Mouse (Mus musculus) cerebellum, postnatal 25 days (tissue): ENCODE data around the gene Prkcz.

Experiments used
- DNase-seq, 2 experiments: peaks; one replicate each; pipeline ENCODE4 v3.0.0; 2021; ENCODE audit warnings: mixed read lengths in 2 of 2

The Prkcz gene

DNA sequence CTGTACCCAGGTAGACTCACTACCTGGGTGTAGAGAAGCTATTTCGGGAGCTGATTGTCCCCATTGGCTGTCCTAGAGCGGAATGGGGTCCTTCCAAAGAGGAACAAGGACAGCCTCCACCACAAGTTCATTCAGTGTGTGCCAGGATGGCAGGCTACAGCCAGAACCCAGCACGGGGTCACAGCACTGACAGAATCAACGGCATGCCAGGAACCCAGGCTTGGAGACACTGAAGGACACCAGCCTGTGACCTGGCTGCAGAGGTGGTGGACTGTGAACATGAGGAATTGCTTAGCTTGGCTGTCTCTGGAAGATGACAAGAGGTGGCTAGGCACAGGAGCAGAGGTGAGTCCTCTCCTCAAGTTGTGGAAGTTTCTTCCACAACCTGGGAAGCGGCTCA, 118.9 kb downstream of the Prkcz start:
- DNase-seq = peak in 1 of 2 experiments; percentile 66

DNA sequence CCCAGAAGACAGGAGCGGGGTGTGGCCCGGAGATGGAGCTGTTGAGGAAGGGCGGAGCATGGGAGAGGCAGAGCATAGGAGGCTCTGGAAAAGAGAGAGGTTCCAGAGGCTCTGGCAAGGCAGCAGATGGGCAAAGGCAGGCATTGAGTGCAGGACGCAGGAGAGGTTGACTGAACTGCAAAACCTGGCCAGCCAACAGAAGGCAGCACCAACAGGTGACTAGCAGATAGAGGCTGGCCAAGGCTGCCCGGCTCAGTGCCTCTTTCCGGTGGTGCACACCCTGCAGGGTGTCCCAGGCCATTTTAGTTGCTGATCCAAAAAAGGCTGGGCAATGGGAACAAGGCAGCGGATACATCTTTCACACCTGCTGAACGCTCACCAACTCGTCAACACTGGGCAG, 119.4 kb downstream of the Prkcz start:
- DNase-seq = peak; percentile 91 to 93

DNA sequence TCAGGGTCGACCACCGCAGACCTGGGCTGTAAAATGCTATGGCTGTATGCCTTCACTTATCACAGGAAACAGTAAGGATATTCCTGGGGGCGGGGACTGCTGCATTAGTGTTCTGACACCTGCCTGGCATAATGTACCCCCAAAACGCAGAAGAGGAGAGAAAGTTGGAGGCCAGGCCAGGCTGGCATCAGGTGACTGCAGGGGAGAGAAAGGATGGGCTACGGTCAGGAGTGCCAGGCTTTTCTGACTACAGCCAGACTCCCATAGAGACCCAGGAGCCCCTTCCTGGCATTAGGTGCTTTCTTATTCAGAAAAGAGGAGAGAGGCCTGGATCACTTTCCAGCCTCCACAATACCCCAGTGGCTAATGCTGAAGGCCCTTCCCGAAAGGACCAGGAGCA, 121.7 kb downstream of the Prkcz start:
- DNase-seq = no peak

DNA sequence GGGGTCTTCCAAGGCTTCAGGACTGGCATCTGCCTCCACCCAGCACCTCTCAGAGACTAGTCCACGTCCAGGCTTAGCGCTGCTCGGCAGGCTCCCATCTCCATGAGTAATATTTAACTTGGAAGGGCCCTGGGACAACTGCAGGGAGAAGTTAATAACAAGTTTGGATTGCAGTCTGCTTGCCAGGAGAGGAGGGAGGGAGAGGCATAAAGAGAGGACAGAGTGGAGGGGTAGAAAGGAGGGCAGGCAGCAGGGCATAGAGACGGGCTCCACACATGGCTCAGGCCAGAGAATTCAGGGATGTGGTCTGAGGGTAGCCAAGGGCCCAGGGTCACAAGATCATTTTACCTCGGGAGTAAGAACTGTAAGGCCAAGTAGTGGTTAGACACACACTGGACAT, 122.9 kb downstream of the Prkcz start:
- DNase-seq = no peak

DNA sequence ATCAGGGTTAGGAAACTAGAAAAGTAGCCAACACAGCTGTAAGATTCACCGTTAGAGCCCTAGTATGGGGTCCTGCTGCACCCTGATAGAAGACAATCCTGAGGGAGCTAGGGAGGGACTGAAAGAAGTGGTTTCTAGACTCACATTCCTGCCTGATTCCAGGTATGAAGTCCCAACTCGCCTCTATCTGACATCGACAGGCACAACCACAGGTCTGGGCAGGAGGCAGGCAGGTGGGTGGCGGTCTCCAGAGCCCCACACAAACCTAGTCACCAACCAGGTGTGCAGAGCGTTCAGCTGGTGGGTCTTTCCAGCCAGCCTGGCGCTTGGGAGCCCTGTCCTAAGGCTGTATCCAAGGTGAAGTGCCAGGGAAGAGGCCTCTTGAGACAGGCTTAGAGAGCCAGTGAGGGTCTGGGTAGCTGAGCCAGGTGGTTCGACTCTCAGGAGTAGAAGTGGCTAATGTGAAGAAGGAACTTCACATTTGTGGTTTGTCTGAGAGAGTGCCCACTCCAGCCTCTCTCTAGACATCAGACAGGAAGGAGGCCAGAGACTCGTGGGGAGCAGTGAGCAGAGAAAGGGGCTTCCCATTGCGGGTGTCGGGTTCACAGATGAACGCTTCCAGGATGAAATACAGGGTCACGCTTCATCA, 124.3 kb downstream of the Prkcz start:
- DNase-seq = no peak

DNA sequence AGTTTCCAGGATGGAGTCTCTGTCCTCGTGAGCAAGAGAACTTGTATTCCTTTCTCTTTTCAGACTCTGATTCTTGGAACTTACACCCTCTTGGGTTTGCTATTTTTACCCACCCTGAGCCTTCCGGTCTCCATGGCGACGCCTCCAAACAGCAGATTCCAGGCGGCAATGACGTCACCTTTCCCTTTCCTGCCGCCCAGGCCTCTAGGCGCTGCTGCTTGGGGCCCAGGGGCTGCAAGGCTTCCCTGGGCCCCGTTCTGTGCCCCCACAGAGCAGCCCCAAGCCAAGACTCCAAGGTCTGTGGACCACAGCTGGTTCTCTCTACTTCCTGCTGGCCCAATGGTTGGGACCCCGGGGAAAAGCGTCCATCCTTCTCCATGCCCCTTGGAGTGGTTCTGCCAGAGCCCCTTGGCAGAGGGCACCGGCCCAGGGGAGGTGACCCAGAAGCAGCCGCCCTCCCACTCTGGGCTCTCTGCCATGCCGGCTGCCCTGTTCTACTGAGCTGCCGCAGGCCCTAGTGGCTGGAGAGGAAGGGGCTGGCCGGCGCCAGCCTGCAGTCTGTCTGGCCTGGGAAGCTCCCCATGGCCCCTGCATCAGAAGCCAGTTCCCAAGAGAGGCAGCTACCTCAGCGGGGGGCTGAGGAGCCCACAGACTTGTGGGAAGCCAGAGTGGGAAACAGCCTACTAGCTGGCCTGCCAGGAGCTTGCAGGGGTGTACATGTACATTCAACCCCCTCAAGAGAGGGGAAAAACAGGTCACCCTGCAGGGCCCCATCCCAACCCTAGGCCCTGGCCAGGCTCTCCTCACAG, 125.6 kb downstream of the Prkcz start:
- peak; percentile 83 to 89 for DNase-seq

DNA sequence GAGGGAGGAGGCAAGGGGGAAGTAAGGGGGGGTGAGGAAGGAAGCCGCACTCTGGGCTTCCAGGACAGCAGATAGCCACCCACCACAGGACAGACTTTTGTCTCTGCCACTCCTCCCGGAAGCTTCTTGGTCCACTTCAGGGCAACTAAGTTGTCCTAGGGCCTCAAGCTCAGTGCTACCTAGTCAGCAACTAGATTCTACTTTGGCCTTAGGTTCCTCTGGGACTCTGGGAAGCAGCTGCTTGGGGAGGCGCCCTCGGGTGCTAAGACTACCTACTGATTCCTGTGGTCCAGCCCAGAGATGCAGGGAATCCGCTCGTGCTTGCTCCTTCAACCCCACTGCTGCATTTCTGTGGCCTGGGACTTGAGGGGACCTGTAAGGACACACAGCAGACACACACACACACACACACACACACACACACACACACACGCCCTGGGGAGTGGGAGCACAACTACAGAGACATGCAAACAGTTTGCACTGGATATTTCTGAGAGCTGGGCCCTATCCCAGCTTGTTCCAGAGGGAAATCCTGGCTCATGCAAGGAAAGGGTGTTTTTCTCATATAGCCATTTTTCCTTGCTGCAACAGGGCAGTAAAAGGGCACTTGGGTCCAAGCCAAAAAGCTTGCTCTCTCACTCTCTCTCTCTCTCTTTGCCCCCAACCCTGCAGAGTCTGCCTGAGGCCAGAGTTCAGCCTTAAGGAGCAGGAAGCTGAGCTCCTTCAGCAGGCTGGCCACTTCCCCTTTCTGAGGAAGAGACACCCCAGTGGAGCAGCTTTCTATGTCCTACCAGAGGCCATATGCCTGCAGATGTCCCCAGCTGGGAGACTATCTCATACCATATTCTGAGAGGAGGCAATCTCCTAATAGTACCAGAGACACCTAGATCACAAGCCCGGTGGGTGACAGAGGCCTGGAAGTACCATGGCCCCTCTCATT, 126.5 kb downstream of the Prkcz start:
- peak in 1 of 2 experiments; percentile 49 for DNase-seq

DNA sequence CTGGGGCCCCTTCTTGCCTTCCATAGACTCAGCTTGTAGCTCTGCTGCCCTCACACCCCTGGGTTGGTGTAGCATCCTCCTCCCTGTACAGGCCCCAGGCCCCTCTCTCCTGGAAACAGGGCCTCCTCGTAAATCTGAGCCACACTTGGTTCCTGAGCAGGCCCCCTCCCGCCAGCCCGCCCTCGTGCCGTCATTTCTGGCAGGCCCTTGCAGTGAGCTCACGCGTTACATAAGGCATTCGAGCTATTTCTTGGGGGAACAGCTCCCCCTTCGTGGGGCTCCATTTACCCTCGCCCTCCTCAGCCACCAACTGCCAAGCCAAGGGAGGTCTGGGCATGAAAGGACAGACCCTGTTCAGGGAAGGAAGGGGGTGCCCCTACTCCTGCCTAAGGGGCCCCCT, 127.3 kb downstream of the Prkcz start:
- DNase-seq = peak; percentile 86 to 87

DNA sequence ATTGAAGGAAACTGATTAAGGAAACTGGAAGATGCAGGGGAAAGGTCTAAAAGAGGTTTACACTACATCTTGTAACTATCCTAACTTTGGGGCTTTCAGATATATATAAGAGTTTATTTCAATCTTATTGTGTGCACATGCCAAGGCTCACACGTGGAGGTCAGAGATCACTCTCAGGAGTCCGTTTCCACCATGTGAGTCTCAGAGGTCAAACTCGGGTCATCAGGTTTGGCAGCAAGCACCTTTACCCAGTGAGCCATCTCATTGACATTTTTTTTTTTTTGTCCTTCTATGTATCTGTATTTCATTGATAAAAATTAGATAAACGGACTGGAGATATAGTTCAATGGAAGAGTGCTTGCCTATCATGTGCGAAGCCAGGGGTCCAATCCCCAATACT, 132.7 kb downstream of the Prkcz start:
- DNase-seq = no peak

DNA sequence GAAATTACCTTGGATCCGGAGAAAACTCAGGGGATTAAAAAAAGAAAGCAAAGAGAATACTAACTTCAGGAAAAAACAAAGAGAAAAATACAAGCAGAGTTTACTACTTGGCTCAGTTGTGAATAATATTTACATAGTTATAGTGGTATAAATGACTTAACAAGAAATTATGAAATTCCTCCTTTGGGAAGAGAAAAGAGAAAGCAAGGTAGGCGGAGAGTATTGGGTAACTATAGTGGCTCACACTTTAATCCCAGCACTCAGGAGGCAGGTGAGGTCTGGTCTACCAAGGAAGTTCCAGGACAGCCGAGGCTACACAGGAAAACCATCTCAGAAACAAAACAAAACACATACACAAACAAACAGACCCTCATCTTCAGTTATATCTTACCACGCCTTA, 133.2 kb downstream of the Prkcz start:
- no peak for DNase-seq

DNA sequence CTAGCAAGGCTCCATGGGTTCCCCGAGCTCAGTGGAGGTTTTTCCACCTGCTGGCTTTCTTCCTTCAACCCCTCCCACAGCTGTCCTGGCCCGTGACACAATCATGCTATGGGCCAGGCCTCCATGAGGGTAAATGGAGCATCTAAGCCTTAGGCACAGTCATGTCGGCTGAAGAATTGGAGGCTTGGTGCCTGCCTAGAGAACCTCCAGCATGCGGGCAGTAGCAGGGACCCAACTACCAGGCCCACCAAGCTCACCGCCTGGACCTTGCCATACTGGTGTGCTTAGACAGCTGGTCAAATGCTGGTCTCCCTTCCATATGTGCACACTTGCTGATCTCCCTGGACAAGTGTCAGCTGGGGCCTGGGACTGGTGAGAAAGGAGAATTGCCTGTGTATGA, 135.2 kb downstream of the Prkcz start:
- DNase-seq = no peak

DNA sequence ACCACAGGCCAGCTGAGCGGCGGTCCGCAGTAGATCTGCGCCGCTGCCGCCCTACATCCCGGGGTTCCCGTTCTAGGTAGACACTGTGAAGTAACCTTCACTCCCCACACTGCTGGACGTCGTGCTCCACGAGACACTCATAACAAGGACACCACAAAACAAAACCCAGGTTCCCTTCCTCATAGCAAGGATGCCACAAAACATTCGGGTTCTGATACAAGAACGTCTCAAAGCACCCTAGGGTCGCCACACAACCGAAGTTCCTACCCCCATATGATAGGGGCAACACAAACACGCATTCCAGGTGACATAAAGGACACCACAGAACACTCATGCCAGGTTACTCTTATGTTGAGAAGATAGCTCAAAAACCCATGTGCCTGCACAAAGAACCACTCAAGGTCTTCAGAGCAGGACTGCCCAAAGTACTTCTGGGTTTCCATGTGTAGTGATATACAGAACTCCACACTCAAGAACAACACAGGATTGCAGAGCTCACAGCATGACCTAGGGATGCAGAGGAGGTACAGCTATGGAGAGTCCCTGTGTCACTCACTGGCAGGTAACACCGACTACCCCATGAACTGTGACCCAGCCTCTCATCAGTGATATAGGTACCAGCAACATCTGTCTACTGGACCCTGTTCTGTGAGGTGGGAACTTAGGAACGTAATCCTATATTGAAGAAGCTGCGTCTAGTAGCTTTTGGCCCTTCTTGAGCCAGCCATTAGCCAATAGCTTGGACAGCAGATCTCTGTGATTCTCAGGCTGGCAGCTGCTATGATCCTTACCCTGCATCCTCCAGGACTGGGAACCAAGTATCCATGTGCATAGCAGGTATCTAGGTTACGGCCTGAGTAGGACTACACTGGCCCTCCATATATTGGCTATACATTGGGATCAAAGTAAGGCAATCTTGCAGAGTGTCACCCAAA, 137.3 kb downstream of the Prkcz start:
- DNase-seq = no peak

DNA sequence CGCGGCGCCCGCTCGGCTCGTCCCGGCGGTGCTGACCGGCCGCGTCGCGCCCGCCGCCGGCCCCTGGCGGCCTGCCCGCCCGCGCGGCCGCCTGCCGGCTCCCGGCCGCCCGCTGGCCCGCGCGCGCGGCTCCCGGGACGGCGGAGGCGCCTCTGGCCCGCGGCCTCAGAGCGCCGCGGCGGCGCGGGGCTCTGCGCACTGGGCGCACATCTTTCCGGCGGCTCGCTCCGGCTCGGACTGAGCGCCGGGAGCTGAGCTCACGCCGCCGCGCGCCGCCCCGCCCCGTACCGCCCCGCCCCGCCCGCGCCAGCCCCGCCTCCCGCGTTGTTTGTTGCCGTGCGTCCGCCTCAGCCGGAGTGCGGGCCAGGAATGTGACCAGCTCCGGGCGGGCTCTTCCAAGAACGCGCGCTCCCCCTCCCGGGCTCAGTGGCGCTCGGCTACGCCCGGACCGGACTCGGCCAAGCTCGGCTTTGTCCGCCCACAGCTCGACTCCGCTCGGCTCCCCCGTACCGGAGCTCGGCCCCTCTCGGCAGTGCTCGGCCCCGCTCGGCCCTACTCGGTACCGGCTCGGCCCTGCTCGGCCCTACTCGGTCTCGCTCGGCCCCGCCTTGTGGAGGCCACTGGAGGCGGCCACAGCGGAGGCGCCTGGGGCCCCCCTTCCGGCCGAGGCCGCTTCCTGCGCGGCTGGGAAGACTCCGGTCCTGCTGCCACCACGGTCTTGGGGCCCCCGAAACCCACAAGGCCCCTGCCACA, 138.1 kb downstream of the Prkcz start:
- peak; percentile 100 for DNase-seq

DNA sequence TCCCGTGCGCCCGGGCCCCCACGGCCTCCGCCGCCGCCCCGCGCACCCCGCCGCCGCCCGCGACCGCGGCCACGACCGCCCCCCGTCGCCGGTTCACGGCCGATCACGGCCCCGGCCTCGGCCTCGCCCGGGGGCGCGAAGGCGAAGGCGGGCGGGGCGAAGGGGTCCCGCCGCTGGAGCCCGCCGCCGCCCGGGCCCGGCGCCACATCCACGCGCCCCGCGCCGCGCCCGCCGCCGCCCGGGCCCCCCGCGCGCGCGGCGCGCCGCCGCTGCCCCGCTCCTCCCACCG, 138.7 kb downstream of the Prkcz start, which contains the start of gene Ski:
Gene Ski, minus strand, starts transcription at position 41 of the 289 bp plus-strand sequence.
- DNase-seq = peak in 1 of 2 experiments; percentile 43

DNA sequence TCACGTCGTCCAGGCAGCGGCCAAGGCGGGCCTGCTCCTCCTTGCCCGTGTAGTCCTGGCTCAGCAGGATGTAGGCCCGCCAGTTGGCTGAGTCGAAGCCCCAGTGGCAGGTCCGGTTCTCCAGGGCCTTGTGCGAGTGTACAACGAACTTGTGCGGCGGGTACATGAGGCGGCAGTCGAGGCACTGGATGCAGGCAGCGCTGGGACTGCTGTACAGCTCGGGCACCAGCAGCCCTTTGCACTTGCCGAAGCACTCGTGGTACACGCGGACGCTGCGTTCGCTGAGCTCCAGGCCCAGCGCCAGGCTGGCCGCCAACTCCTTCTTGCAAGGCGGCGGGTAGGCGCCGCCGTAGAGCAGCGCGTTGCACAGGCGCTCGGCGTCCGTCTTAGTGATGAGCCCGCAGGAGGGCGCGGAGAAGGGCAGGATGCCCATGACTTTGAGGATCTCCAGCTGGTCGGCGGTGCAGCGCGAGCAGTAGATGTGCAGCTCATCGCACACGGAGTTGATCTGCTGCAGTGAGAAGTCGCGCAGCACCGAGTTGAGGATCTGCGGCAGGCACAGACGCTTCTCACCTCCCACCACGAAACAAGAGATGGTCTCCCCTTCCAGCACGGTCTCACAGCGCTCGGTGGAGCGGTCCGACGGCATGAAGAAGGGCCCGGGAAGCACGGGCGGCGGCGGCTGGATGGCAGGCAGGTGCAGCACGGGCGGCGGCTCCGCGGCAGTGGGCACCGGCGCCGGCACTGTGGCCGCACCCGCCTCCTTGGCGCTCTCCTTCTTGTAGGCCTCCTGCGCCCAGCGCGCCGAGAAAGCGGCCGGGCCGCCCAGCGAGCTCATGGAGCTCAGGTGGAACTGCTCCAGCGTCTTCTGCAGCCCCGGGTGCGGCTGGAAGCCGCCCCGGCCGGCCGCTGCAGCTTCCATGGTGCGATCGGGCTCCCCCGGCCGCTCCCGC, 139.3 kb downstream of the Prkcz start:
- DNase-seq = peak; percentile 85 to 89

DNA sequence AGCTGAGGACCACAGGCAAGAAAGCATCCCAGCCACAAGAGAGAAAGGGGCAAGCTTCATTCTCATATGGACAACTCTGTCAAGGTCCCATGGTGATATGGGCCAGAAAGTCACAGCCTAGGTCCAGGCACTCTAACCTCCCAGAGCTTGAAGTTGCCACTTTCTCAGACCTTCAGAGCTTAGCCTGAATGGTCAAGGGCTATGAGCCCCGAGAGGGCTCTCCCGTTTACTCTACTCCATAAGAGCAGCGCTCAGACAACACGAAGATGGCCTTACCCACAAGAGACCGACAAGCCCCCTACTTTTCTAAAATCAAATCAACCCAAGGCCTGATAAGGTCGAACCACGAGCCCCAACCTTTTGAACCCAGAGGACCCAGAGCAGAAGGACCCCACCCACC, 140.1 kb downstream of the Prkcz start:
- DNase-seq = no peak

DNA sequence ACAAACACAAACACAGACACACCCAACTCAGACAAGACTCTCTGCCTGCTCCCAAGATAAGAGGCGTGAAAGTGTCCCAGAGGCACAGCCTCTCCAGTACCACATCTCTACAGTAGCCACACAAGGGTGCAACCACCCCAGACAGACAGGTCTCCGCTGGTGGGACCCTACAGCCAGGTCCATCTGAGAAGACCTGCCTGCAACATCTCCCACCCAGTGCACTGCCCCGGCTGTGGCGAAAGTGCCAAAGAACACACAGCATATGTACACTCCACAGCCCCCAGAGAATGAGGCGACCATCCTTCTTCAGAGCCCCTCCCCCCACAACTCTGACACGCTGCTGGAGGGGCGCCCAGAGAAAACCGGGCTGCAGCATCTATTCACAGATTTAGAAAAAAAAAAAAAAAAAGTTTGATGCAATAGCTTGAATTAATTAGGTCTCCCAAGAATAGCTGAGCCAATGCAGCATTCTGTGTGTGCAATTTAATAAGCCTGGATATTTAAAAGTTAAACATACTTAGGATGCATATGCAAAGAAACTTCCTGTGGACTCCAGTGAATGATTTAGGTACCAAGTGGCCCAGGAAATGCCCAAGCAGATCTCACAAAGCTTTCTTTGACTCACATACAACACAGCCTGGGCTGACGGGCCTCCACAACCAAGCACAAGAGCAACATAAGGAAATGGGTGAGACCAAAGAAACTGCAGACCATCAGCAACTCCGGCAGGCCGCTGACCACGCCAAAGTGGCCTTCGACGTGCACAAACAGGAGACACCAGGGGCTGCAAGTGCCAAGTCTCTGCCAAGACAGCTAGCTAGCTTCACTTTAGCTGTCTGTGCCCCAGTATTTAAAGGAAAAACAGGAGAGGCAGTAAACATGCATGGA, 140.7 kb downstream of the Prkcz start:
- DNase-seq = peak in 1 of 2 experiments; percentile 57

DNA sequence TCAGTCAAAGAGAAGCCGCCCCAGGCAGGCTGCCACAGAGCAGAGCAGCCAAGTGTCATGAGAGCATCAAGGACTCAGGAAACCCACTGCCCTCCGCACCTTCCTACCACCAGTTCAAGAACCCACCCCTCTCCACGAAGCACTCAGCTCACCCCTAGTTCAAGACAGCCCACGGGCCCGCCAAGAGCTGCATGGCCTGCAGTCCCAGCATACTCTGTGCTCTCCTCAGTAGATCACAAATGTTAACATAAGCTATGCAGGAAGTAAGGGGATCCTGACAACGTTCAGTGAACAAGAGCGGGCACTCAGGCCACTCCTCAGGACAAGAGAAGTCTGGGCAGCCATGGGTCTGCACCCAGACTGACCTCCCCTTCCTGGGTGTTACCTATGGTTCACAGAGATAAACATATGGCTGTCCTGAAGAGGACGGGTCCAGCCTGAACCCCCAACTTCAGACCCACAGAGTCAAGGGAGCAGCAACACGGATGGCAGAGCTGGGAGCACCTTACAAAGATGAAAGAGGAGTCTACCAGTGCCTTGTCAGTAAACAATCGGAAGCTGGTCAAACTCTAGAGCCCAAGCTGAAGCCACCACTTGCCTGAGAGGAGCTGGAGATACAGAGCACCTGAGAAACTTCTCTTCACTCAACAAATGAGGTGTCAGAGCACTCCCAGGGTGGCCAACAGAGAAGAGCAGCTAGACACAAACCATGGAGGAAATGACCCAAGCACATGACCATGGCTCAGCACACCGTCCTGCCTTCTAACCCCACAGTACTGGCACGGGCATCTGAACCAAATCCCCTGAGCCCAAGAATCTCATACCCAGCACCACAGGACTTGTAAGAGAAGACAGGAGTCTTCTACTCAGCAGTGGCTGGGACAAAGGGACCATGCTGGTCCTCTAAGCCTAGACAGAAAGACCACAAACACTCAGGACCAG, 141.6 kb downstream of the Prkcz start:
- no peak for DNase-seq
